Mouse (Mus musculus) midbrain, embryonic 12.5 days (tissue): Measurements from ENCODE around the gene Slc4a10. TPM values are rescaled to one million over a fixed set of nuclear protein-coding genes. Genes with fewer than 3 reads are reported as not detected.

Experiments
- ATAC-seq: fragments of 200-750 bp; cut with Nextera tagmentation; 2 replicates; pipeline ENCODE4 v1.8.0; 2017; ENCODE audit warnings: low read depth, moderate TSS enrichment, moderate library complexity; ENCODE audit not compliant: low FRiP score
- H3K27ac ChIP-seq: fragments of 300-500 bp; sonication (generic); replicated peaks from 2 replicates; pipeline ENCODE4 v1.5.1; 2016; ENCODE audit warnings: mild to moderate bottlenecking
- H3K27me3 ChIP-seq: fragments of 300-500 bp; sonication (generic); 2 replicates; pipeline ENCODE4 v1.6.1; 2016; ENCODE audit warnings: mild to moderate bottlenecking
- H3K36me3 ChIP-seq: fragments of 300-500 bp; sonication (generic); 2 replicates; pipeline ENCODE4 v1.6.1; 2016
- H3K4me1 ChIP-seq: fragments of 300-500 bp; sonication (generic); 2 replicates; pipeline ENCODE4 v1.6.1; 2016
- H3K4me2 ChIP-seq: fragments of 300-500 bp; sonication (generic); replicated peaks from 2 replicates; pipeline ENCODE4 v1.6.1; 2016; ENCODE audit warnings: mild to moderate bottlenecking, moderate library complexity
- H3K4me3 ChIP-seq: fragments of 300-500 bp; sonication (generic); 2 replicates; pipeline ENCODE4 v1.5.1; 2016; ENCODE audit warnings: mild to moderate bottlenecking
- H3K9ac ChIP-seq: fragments of 300-500 bp; sonication (generic); replicated peaks from 2 replicates; pipeline ENCODE4 v1.6.1; 2016; ENCODE audit warnings: mild to moderate bottlenecking, moderate library complexity
- H3K9me3 ChIP-seq: fragments of 300-500 bp; sonication (generic); 2 replicates; pipeline ENCODE4 v1.6.1; 2016; ENCODE audit warnings: mild to moderate bottlenecking
- WGBS: fragments of 180-500 bp; shearing (Covaris S2); methylation state at CpG from one replicate; pipeline ENCODE4 v1.1.7; 2016; 5-methylcytosine and 5-hydroxymethylcytosine counted together
- polyA plus RNA-seq: library from polyadenylated mRNA; unstranded; fragments of >200 nt; fragmentation: Nextera tagmentation; extraction: Ambion mirVana; gene quantifications from 2 replicates; pipeline ENCODE4 v1.2.1, GENCODE M21; 2016

Slc4a10 gene
- polyA plus RNA-seq, 1 experiment from 2014 or later = 1.4 TPM

DNA sequence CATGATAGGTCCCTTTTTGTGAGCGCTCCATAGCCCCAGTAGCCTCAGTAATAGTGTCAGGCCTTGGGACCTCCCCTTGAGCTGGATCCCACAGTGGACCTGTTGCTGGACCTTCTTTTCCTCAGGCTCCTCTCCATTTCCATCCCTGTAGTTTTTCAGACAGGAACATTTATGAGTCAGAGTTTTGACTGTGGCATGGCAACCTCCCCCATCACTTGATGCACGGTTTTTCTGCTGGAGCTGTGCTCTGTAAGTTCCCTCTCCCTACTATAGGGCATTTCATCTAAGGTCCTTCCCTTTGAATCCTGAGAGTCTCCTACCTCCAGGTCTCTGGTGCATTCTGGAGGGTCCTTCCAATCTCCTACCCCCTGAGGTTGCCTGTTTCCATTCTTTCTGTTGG is 83.7 kb downstream of the Slc4a10 start:
- Histone ChIP-seq H3K36me3 (no peaks in the 10 kb centered on the region), H3K4me3 (no peak overlapping the region), H3K27me3 (no peaks in the 10 kb centered on the region), H3K9me3 (no peaks in the 10 kb centered on the region), H3K4me2 (no peak overlapping the region), H3K27ac (no peak overlapping the region), H3K9ac (no peak overlapping the region), H3K4me1 (no peaks in the 10 kb centered on the region)
- no peak for ATAC-seq
- 93% methylated on average over 2 of the region's 2 CpGs for WGBS

DNA sequence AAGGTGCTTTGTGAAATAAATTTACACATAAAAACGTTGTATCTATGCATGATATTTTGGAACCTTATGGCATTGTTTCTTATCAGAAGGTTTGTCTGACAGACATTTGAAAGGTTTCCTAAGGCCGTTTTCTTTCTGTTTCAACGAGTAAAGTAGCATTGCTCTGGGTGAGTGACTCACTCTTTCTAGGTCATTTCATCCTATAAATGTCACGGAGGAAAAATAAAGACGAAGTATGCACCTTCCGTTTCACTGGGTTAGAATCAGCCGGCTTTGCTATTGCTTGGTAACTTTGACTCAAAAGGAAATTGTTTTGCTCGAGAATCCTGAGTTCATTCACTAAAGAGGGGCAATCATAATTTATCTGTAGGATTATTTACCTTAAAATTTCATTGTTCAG is 88.6 kb downstream of the Slc4a10 start:
- WGBS = 54% methylated on average over 8 of the region's 8 CpGs
- Histone ChIP-seq H3K27ac (no peak overlapping the region), H3K36me3 (no peaks in the 10 kb centered on the region), H3K27me3 (no peaks in the 10 kb centered on the region), H3K4me3 (no peak overlapping the region), H3K4me1 (no peaks in the 10 kb centered on the region), H3K9ac (no peak overlapping the region), H3K4me2 (no peak overlapping the region), H3K9me3 (no peaks in the 10 kb centered on the region)
- ATAC-seq = no peak

DNA sequence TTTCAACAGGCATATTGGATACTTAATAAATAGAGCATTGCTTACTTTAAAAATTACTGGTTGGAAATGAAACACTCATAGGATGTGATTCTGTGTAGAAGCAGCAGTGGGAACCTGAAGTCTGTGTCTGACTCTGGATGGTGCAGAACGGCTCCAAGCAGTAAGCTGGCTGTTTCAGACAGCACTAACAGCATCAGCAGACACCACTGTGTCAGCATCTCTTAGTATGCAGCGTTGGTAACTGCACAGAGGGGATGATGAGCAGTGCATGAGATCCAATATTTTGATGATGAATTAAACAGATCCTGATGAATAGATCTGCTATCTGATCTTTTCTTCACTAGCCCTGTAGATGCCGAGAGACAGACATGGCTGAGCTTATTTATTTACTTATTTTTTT is 101.4 kb downstream of the Slc4a10 start:
- Histone ChIP-seq H3K4me3 (no peak overlapping the region), H3K27me3 (no peaks in the 10 kb centered on the region), H3K27ac (no peak overlapping the region), H3K9ac (no peak overlapping the region), H3K4me1 (no peaks in the 10 kb centered on the region), H3K9me3 (no peaks in the 10 kb centered on the region), H3K36me3 (no peaks in the 10 kb centered on the region), H3K4me2 (no peak overlapping the region)
- ATAC-seq = no peak
- WGBS = 64% methylated on average over 3 of the region's 3 CpGs

DNA sequence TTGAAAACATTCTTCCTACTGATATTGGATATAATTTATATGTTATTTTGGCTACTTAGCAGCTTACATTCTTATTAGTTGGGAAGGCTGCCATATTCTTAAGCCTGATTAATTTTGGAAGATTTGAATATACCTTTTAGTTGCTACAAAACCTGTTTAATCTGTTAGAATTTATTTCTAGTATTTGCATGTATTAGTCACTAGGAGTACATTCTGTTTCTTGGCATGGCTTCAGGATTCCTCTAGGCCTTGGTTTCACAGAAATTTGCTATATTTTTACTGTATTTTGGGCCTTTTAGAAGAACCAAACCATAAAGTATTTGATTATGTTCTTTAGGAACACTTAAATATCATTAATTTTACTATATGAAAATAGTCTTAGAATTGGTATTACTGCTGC is 103.2 kb downstream of the Slc4a10 start:
- Histone ChIP-seq H3K36me3 (no peaks in the 10 kb centered on the region), H3K4me2 (no peak overlapping the region), H3K9me3 (no peaks in the 10 kb centered on the region), H3K27ac (no peak overlapping the region), H3K27me3 (no peaks in the 10 kb centered on the region), H3K4me1 (no peaks in the 10 kb centered on the region), H3K9ac (no peak overlapping the region), H3K4me3 (no peak overlapping the region)
- no peak for ATAC-seq

DNA sequence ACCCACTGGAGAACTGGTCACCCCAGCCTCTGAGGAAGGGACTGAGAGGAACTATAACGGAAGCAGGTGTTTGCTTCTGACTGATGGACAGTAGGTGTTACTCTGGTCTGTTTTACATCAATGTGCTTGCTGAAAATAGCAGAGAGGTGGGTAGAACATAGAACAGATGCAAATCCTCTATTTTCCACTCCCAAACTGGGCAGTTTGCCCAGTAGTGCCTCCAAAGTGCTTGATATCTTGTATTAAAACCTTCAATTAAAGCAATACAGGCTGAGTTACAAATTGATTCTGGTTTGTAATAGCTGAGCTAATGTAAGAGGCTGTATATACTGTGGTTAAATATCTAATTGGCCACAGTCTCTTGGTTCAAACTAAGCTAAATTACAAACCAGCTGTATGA is 104.6 kb downstream of the Slc4a10 start:
- no peak overlapping the region for H3K9ac ChIP-seq
- no peak for ATAC-seq
- no peak overlapping the region for H3K27ac ChIP-seq
- no peaks in the 10 kb centered on the region for H3K9me3 ChIP-seq
- H3K4me2 ChIP-seq = no peak overlapping the region
- 89% methylated on average over 1 of the region's 1 CpGs for WGBS
- no peak overlapping the region for H3K4me3 ChIP-seq
- no peaks in the 10 kb centered on the region for H3K4me1 ChIP-seq
- no peaks in the 10 kb centered on the region for H3K27me3 ChIP-seq
- H3K36me3 ChIP-seq = no peaks in the 10 kb centered on the region

DNA sequence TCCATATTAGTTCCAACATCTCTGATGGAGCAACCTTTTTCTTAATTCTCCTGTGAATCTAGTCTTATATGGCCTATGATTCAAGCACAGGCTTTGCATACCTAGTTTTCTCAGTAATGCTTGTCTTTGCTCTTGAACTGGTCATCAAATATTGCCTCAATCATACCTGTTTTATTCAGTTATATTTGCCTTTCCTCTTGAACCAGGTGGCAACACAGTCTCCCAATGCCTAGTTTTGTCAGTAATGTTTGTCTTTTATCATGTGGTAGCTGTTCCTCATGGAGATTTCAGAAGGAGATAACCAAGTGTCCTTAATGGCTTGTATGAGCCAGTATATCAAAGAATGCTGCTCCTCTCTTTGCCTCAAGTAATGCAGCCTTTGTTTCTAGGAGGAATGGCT is 163.8 kb downstream of the Slc4a10 start:
- Histone ChIP-seq H3K4me2 (no peak overlapping the region), H3K27me3 (no peaks in the 10 kb centered on the region), H3K9me3 (no peaks in the 10 kb centered on the region), H3K4me3 (no peak overlapping the region), H3K36me3 (no peaks in the 10 kb centered on the region), H3K4me1 (no peaks in the 10 kb centered on the region), H3K9ac (no peak overlapping the region), H3K27ac (no peak overlapping the region)
- ATAC-seq = no peak

DNA sequence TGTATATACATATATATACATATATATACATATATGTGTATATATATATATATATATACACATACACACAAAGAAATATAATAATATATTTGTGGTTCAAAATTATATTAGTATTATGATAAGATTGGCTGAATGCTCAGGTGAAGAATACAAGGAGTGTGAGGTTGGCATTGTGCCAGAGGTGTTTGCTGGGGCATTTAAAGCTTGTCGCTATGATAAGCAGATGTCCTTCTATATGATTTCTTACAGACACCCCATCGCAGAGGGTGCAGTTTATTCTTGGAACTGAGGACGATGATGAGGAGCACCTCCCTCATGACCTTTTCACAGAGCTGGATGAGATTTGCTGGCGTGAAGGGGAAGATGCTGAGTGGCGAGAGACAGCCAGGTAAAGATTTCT is 164.8 kb downstream of the Slc4a10 start:
- no peak overlapping the region for H3K27ac ChIP-seq
- H3K27me3 ChIP-seq = no peaks in the 10 kb centered on the region
- WGBS = 86% methylated on average over 5 of the region's 5 CpGs
- H3K4me2 ChIP-seq = no peak overlapping the region
- H3K4me1 ChIP-seq = no peaks in the 10 kb centered on the region
- no peaks in the 10 kb centered on the region for H3K9me3 ChIP-seq
- no peak overlapping the region for H3K4me3 ChIP-seq
- ATAC-seq = no peak
- no peak overlapping the region for H3K9ac ChIP-seq
- no peaks in the 10 kb centered on the region for H3K36me3 ChIP-seq

DNA sequence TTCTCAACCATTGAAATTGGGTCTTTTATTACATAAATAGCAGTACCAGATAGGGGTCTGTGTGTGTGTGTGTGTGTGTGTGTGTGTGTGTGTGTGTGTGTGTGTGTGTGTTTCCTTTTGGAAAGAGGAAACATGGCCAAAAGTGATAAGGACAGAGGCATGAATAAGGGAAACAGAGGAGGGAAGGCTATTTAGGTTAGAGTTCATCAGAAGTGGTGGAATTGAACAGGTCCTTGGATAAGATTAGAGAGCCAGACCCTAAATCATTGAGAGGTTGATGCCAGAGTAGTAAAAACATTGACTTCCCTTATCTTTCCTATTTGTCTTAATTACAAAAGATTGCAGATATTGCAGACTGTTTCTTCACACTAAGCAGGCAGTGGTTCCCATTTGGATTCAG is 181.3 kb downstream of the Slc4a10 start:
- H3K27me3 ChIP-seq = no peaks in the 10 kb centered on the region
- no peak overlapping the region for H3K9ac ChIP-seq
- H3K4me2 ChIP-seq = no peak overlapping the region
- H3K36me3 ChIP-seq = no peaks in the 10 kb centered on the region
- ATAC-seq = no peak
- no peaks in the 10 kb centered on the region for H3K4me1 ChIP-seq
- H3K9me3 ChIP-seq = no peaks in the 10 kb centered on the region
- H3K4me3 ChIP-seq = no peak overlapping the region
- no peak overlapping the region for H3K27ac ChIP-seq

DNA sequence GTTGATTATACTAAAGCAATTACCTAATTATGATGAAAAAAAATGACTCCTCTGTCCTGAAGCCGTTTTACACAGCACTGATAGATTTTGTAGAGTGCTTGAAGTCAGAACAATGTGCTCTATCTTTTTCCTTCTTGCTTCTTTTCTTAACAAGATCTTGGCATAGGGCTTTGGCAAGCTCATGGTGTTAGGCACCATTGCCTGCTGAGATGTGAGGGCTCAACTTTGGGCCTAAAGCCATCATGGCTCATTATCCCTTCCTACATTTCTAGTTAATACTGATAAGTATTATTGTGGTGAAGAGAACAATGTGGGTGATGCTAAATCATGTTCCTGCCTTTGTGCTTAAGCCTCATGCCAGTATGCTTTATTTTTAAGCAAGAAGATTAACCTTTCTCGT is 185.0 kb downstream of the Slc4a10 start:
- Histone ChIP-seq H3K36me3 (no peaks in the 10 kb centered on the region), H3K9ac (no peak overlapping the region), H3K4me3 (no peak overlapping the region), H3K27me3 (no peaks in the 10 kb centered on the region), H3K27ac (no peak overlapping the region), H3K4me2 (no peak overlapping the region), H3K9me3 (no peaks in the 10 kb centered on the region), H3K4me1 (no peaks in the 10 kb centered on the region)
- no peak for ATAC-seq
- WGBS = 77% methylated on average over 2 of the region's 2 CpGs

DNA sequence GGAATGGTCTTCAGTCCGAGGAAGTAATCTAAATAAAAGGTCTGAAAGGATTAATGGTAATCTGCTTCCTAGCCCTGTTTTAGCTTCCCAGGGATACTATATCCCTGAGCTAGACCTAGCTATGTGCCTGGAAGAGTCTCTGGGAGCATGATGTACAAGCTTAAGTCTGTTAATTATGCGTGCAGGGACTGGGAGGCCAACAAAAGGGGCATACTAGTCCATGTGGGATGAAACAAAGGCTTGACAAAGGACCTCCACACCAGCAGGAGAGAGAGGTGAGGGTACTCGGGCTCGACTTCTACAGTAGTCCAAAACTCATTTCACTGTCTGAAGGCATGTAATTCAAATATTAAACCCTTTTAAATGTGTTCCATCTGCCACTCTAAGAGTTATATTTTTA is 197.9 kb downstream of the Slc4a10 start:
- Histone ChIP-seq H3K27me3 (no peaks in the 10 kb centered on the region), H3K27ac (no peak overlapping the region), H3K4me1 (0 out of 2 replicates have a peak, but pooled peaks cover 4% of the 10 kb centered on the region), H3K4me2 (no peak overlapping the region), H3K4me3 (no peak overlapping the region), H3K36me3 (no peaks in the 10 kb centered on the region), H3K9me3 (no peaks in the 10 kb centered on the region), H3K9ac (no peak overlapping the region)
- ATAC-seq = peak; percentile 75
- 15% methylated on average over 4 of the region's 4 CpGs for WGBS

DNA sequence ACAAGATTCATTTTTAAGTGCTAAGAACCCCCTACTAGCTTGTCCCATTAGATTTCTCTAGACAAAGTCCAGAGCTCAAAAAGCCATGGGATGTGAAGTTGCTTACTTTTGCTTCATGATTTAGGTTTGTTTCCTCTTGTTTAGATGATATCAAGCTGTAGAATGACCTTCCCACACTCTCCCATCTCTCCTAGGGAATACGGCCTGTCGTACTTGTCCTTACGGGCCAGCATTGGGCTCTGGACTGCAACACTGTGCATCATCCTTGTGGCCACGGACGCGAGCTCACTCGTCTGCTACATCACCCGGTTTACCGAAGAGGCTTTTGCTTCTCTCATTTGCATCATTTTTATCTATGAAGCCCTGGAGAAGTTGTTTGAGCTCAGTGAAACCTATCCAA is 222.2 kb downstream of the Slc4a10 start:
- WGBS = 96% methylated on average over 9 of the region's 9 CpGs
- Histone ChIP-seq H3K4me2 (no peak overlapping the region), H3K27me3 (no peaks in the 10 kb centered on the region), H3K27ac (no peak overlapping the region), H3K4me1 (no peaks in the 10 kb centered on the region), H3K36me3 (no peaks in the 10 kb centered on the region), H3K9ac (no peak overlapping the region), H3K4me3 (no peak overlapping the region), H3K9me3 (no peaks in the 10 kb centered on the region)
- no peak for ATAC-seq

DNA sequence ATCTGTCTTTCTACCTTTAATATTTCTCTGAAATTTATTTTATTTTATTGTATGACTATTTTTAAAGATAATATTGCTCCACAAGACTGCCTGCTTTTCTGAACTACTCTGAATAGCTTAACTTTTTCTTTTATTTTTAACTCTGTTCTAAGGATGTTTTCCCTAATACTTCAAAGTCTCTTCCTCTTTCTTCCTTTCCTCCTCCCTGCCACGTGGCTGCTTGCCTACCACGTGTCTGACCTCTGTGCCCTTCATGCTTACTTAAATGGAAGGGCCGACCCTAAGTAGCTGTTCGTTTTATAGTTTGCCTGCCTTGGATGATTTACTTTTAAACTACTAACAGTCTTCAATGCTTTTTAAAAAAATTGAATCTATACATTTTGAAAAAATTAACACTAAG is 225.6 kb downstream of the Slc4a10 start:
- Histone ChIP-seq H3K4me2 (no peak overlapping the region), H3K27me3 (no peaks in the 10 kb centered on the region), H3K27ac (no peak overlapping the region), H3K4me1 (no peaks in the 10 kb centered on the region), H3K9ac (no peak overlapping the region), H3K4me3 (no peak overlapping the region), H3K9me3 (no peaks in the 10 kb centered on the region), H3K36me3 (no peaks in the 10 kb centered on the region)
- WGBS = 49% methylated on average over 4 of the region's 4 CpGs
- no peak for ATAC-seq

DNA sequence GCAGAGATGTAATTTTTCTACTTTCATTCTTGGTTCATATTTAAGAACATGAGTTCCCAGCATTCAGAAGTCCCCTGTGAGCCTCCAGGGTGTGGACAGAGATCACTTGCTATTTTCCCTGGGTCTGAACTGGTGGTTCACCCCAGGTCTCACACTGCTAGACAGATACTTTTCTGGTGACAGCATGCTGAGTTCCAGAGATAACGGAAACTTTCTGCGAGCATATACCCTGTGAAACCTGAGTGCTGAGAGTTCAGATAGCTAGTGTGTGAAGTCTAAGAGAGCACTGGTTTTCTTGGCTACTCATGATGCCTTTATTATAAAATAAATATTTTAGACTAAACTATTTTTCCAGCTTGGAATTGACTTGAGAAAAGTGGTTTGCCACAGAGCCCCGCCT is 232.5 kb downstream of the Slc4a10 start:
- ATAC-seq = no peak
- no peaks in the 10 kb centered on the region for H3K4me1 ChIP-seq
- no peak overlapping the region for H3K27ac ChIP-seq
- no peaks in the 10 kb centered on the region for H3K36me3 ChIP-seq
- H3K4me2 ChIP-seq = no peak overlapping the region
- no peak overlapping the region for H3K4me3 ChIP-seq
- H3K27me3 ChIP-seq = no peaks in the 10 kb centered on the region
- no peaks in the 10 kb centered on the region for H3K9me3 ChIP-seq
- no peak overlapping the region for H3K9ac ChIP-seq
- whole genome bisulfite sequencing = 86% methylated on average over 3 of the region's 3 CpGs
